Mouse (Mus musculus): ENCODE data around the gene E330021D16Rik. TPM values are rescaled to one million over a fixed set of nuclear protein-coding genes. Genes with fewer than 3 reads are reported as not detected.

Gene E330021D16Rik
- polyA plus RNA-seq, 1 experiment from 2014 or later: 0.42 TPM

GRCm38 (mm10) chr6:136364008-136364407 is 51.4 kb downstream of the E330021D16Rik start:
- Histone ChIP-seq H3K4me3 (no peak overlapping the region), H3K9ac (no peak overlapping the region), H3K27ac (no peak overlapping the region), H3K36me3 (no peaks in the 10 kb centered on the region), H3K4me1 (no peaks in the 10 kb centered on the region), H3K9me3 (no peaks in the 10 kb centered on the region), H3K27me3 (no peaks in the 10 kb centered on the region), H3K4me2 (no peak overlapping the region)
- WGBS: 64% methylated on average over 4 of the region's 4 CpGs
- ATAC-seq (ENCODE audit: borderline replicate concordance, extremely low read depth, low FRiP score, low TSS enrichment): no peak

GRCm38 (mm10) chr6:136363313-136363712 is 52.1 kb downstream of the E330021D16Rik start:
- Histone ChIP-seq H3K9ac (no peak overlapping the region), H3K4me1 (no peaks in the 10 kb centered on the region), H3K4me2 (no peak overlapping the region), H3K27me3 (no peaks in the 10 kb centered on the region), H3K36me3 (no peaks in the 10 kb centered on the region), H3K9me3 (no peaks in the 10 kb centered on the region), H3K27ac (no peak overlapping the region), H3K4me3 (no peak overlapping the region)
- ATAC-seq (ENCODE audit: borderline replicate concordance, extremely low read depth, low FRiP score, low TSS enrichment): no peak
- 87% methylated on average over 8 of the region's 8 CpGs for WGBS

GRCm38 (mm10) chr6:136358471-136358870 is 56.9 kb downstream of the E330021D16Rik start:
- no peak for ATAC-seq (ENCODE audit: borderline replicate concordance, extremely low read depth, low FRiP score, low TSS enrichment)

GRCm38 (mm10) chr6:136353399-136354184 is 61.8 kb downstream of the E330021D16Rik start:
- no peaks in the 10 kb centered on the region for H3K4me1 ChIP-seq
- WGBS: 28% methylated on average over 11 of the region's 11 CpGs
- H3K4me3 ChIP-seq: no peak overlapping the region
- no peak overlapping the region for H3K4me2 ChIP-seq
- H3K36me3 ChIP-seq: no peaks in the 10 kb centered on the region
- ATAC-seq (ENCODE audit: borderline replicate concordance, extremely low read depth, low FRiP score, low TSS enrichment): no peak
- H3K27me3 ChIP-seq: no peaks in the 10 kb centered on the region
- no peak overlapping the region for H3K9ac ChIP-seq
- no peaks in the 10 kb centered on the region for H3K9me3 ChIP-seq
- H3K27ac ChIP-seq: no peak overlapping the region

More at GRCm38 (mm10) chr6:136358471-136358870, 56.9 kb downstream of the E330021D16Rik start:
- no peaks in the 10 kb centered on the region for H3K27me3 ChIP-seq
- no peak overlapping the region for H3K4me2 ChIP-seq
- no peaks in the 10 kb centered on the region for H3K36me3 ChIP-seq
- no peak overlapping the region for H3K4me3 ChIP-seq
- H3K9me3 ChIP-seq: no peaks in the 10 kb centered on the region
- no peaks in the 10 kb centered on the region for H3K4me1 ChIP-seq
- no peak overlapping the region for H3K9ac ChIP-seq
- 77% methylated on average over 5 of the region's 5 CpGs for WGBS
- H3K27ac ChIP-seq: no peak overlapping the region

Other genes with a start within 250 kb of the E330021D16Rik start
- 2.8 and 3.4 TPM in 2 replicates for gene Grin2b, start 242.1 kb downstream of the E330021D16Rik start, polyA plus RNA-seq (2015; fragmentation: Nextera tagmentation; extraction: Ambion mirVana)
- not detected in 2 replicates for gene Gm8994, start 88.0 kb downstream of the E330021D16Rik start, polyA plus RNA-seq (2015; fragmentation: Nextera tagmentation; extraction: Ambion mirVana)
- gene Atf7ip, start 90.6 kb upstream of the E330021D16Rik start, polyA plus RNA-seq (2015; fragmentation: Nextera tagmentation; extraction: Ambion mirVana): 36.8 and 44.9 TPM in 2 replicates
- 4.0 and 4.9 TPM in 2 replicates for gene Plbd1, start 246.4 kb upstream of the E330021D16Rik start, polyA plus RNA-seq (2015; fragmentation: Nextera tagmentation; extraction: Ambion mirVana)